Mouse (Mus musculus): ENCODE data around the gene Afmid.
"Not testable (repeated sequence)": the region's sequence is repeated elsewhere in the genome, so short reads cannot be mapped to it uniquely, and the experiment has no call there.

Afmid gene

DNA sequence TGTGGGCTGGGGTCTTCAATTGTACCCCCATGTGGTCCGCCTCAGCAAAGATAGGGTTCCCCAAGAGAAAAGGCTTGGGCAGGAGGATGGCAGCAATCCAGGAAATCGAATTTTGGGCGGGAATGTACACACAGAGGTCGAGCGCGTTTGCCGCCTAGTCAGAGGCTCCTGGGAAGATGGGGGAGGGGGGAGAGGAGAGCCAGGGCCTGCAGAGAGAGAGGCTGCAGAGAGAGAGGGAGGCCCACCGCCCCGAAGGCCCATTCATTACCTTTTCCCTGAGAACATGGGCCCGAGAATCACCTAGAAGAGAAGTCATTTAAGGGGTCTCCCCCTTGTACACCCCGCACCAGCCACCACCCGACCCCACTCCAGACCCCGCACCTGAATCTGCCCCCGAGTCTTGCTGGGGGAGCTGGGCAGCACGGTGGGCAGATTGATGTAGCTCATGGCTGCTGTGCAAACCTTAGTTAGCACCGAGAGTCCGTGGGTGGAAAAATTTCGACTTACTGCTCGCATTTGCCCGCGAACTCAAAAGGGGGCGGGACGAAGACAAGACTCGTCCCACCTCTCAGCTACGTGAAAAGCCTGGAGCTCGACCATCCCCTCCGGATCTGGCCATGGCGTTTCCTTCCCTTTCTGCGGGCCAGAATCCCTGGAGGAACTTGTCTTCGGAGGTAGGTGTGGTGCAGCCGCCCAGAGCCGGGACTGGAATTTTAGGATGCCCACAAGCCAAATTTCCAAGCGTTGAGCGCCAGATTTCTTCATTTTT lies at the start of gene Afmid, which contains the start of gene Tk1:
TSS of gene Afmid (plus strand) at position 592 of the 769 bp plus-strand sequence.
TSS of gene Tk1 (minus strand) at position 760 of the 769 bp plus-strand sequence.
- no peak for DNase-seq

DNA sequence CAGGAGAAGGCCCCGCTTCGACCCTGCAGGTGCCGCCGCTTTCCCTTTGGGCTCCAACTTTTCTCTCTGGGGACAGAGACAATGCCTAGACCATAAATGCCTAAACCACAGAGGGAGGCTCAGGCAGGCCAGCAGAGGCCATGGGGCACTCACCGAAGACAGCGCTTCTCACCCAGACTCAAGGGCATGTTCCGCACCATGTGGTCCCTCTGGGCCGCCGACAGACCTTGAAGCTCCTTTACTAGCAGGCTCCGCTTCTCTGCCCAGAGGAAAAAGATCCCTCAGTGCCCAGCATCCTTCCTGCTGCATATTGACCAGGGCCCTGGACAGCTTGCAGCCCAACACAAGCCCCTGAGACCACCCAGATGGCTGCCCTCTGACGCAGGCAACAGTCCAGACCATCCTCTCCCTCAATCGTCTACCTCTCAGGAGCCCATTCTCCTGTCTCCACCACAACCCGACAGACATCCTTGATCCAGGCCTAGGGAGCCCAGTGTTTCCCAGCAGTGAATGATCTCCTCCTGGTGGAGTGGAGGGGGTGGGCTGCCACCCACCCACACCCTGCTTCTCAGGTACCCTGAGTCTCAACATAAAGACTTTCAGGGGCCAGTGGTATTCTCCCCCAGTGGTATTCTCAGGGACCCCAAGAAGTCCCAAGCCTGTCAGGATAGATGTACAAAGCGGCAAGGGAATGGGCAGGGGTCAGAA lies 49.5 kb upstream of the Afmid start:
- DNase-seq = no peak

DNA sequence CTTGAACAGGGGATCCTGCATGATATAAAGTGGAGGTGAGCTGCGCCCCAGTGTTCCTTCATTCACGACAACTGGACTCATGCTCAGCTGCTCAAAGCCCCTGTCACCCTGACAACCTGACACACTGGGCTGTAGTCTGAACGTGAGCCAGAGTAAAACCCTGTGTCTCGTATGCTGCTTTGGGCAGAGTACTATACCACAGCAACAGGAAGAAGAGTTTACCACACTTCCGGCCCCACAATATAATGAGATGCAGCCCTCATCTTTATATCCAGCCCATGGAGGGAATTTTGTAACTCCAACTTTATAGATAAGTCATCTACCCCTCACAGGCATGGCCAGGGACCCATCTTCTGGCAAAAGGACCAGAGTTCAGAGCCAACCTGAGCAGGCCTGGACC lies 48.6 kb upstream of the Afmid start:
- no peak for DNase-seq

GRCm38 (mm10) chr11:117778031-117778430 lies 47.7 kb upstream of the Afmid start:
- no peak for DNase-seq

GRCm38 (mm10) chr11:117778851-117779433 lies 46.8 kb upstream of the Afmid start:
- DNase-seq = no peak

DNA sequence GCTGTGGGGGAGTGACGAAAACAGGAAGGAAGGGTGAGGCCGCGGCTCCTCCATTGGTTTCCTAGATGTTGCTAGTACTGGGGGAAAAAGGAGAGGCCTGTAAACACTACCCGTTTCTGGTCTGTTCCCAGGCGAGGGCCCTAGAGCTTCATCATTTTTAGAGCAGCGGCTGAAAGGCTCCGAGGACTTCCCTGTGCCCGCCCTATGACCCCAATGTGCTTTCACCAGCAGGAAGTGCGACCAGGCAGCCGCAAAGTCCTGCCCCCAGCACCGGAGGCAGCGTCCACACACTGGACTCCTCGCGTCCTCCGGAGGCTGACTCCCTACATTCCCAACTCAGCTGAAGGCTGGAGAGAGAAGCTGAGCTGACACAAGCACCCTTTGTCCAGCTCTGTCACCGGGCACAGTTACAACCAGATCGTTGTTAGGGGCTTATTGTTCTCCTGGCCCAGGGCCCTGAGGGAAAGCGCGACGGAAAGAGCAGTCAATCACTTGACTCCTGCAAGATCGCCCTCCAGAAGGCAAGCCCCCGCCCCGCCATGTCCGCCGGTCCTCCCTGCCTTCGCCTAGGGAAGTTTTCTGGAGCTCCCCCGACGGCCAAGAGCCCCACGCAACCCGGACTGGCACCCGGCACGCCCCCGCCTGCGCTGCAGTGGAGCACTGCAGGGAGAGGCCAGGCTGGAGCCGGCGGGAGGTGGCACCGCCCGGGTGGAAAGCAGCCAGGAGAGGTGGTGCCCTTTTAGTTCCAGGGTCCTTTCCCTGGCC lies 46.1 kb upstream of the Afmid start:
- no peak for DNase-seq

GRCm38 (mm10) chr11:117780199-117780515 lies 45.6 kb upstream of the Afmid start:
- DNase-seq = no peak

DNA sequence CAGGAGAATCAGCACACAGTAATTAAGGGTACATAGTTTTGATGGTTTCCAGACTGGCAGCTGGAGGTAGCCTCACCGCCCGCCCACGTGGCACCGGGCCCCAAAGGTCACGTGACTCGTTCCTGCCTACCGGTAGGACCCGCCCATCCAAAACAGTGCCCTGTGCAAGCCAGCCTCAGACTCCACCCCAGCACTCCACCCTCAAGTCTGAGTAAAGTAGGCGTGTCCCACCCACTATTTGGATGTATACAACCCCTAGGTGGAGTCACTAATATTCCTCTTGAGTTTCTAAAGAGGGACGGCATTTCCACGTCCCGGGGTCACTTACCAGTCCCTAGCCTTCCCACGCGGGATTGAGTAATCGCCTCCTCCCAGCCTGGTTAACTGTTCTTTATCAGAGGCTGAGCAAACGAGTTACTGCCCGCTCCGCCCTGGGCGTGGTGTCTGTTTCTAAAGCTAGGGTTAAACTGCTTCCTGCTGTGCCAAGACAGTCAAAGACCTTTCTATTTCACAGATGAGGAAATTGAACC lies 45.1 kb upstream of the Afmid start:
- peak in 1 of 2 experiments; percentile 42 for DNase-seq

- DNase-seq = no peak
Measured at GRCm38 (mm10) chr11:117781199-117781821, 44.4 kb upstream of the Afmid start.

GRCm38 (mm10) chr11:117781993-117782704 lies 43.6 kb upstream of the Afmid start, which contains the start of the genes Tmc8 and Tmc6:
Tmc8 (plus strand) TSS chr11:117782076.
Tmc6 (minus strand) TSS chr11:117782198.
- no peak for DNase-seq

DNA sequence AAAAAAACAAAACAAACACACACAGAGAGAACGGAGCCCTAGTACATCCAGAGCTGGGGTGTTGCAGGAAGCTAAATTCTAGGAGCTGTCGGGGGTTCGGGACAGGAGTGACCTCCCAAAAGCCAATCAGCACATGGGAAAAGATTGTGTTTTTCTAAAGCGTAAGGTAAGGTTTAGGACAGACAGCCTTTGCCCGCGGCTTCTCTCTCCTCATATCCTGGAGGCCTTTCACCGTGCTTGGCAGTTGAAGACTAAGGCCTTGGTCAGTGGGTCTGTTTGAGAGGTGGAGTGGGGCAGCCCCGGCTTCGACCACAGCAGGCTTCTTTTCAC lies 43.1 kb upstream of the Afmid start:
- DNase-seq = no peak

GRCm38 (mm10) chr11:117783089-117783488 lies 42.6 kb upstream of the Afmid start:
- DNase-seq = peak in 1 of 2 experiments; percentile 47

DNA sequence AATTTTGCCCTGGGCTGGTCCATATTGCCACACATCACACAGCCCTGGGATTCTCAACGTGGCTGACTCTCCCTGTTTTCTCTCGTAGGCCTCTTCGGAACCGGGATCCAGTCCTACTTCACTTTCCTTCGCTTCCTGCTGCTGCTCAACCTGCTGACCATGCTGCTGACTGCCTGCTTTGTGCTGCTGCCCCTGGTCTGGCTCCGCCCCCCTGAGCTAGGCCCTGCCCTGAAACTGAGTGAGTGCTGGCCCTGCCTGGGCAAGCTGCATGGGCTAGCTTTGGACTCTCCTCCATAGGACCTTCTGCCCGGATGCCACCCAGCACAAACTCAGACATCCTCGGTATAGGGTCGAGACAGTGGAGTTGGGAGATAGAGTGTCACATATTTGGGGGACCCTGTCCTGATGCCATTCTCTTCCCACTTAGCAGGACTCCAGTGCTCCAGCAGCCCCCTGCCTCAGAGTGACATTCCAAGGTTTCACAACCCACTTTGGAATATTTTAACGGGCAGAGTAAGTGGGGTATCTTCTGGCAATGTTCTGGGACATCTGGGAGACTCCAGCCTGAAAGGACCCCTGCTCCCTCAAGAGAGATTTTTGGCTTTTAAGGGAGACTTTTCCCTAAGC lies 41.9 kb upstream of the Afmid start:
- DNase-seq = no peak

- peak; percentile 72 for DNase-seq
Measured at GRCm38 (mm10) chr11:117786294-117786693, 39.4 kb upstream of the Afmid start.

GRCm38 (mm10) chr11:117788481-117788880 lies 37.2 kb upstream of the Afmid start:
- not testable (repeated sequence) for DNase-seq

GRCm38 (mm10) chr11:117790286-117790685 lies 35.4 kb upstream of the Afmid start:
- peak; percentile 52 to 59 for DNase-seq

- no peak for DNase-seq
Measured at GRCm38 (mm10) chr11:117790703-117791440, 34.9 kb upstream of the Afmid start.

- DNase-seq = no peak
Measured at GRCm38 (mm10) chr11:117791441-117791761, 34.3 kb upstream of the Afmid start.

- DNase-seq = no peak
Measured at GRCm38 (mm10) chr11:117792281-117792888, 33.3 kb upstream of the Afmid start.

DNA sequence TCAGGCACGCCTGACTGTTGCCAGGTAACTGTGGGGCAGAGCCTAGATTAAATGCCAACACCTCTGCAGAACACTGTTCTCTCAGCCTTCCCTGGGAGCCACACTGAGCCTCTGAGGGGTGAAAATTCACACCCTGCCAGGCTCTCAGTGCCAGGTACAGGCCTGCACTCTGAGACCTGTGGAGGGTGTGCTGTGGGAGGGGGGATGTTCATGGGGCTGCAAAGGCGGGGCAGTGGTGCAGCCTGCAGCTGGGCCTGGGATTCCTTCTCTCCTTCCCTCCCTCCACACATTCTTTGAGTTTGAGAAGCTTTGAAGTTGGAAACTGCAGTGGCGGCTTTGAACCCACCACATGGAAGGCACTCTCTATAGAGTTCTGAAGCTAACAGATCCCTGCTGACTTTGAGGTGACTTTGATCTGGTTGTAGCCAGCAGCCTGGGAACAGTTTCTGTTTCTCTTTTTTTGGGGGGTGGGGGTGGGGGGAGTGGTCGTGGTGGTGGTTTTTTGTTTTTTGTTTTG lies 31.6 kb upstream of the Afmid start:
- DNase-seq = no peak

Data from cerebellum, postnatal 36 days (tissue).